Mouse (Mus musculus) thymus, postnatal 25 days (tissue): Measurements from ENCODE around the gene Slc19a2.

Experiments
- DNase-seq: peaks from one replicate; pipeline ENCODE4 v3.0.0; 2022

The Slc19a2 gene

GRCm38 (mm10) chr1:164252551-164252950 lies 3.7 kb downstream of the Slc19a2 start:
- DNase-seq, result no peak

DNA sequence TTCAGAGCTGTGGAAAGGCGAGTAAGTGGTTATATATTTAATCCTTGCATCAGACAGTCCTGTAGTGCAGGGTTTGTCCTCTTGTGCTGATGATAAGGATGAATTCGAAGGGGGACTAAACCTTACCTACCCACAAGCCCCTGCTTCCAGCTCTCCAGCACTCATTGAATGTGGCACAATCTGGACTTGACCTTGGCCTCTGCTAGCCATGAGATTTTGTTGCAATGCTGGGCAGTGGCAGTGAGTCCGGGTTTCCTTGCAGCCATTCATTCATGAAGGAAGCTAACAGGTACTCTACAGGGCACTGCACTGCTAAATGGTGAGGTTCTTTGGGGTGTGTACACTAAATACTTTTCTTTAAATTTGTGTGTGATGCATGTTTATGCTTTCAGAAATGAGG lies 6.0 kb downstream of the Slc19a2 start:
- DNase-seq, result no peak

DNA sequence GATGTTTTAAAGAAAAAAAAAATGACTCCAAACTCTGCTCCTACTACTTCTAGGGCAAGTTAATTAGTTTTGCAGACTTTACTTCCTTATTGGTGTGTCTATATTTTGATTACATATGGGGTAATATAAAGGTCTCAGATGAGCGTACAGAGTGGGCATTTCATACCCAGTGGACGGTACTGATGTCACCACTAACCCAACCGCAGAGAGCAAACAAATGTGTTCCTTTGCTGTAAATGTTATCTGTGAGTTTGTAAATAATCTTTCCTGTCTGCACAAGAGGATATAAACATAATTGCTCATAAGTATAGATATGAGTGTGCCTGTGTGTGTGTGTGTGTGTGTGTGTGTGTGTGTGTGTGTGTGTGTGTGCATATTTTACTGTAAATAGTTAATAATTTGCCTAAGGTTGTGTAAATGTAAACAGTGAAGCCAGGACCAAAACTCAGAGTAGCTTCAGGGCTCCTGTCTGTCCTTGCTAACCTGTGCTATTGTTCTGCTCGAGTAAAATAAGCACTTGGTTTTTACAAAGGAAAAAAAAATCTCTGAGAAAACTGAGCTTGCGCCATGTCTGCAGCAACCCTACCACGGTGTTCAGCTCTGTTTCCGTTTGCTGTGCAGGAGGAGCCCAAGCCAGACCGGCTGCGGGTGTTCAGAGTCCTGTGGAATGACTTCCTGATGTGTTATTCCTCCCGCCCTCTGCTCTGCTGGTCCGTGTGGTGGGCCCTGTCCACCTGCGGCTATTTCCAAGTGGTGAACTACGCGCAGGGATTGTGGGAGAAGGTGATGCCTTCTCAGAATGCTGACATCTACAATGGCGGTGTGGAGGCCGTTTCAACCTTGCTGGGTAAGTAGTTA lies 11.6 kb downstream of the Slc19a2 start:
- DNase-seq, result no peak

DNA sequence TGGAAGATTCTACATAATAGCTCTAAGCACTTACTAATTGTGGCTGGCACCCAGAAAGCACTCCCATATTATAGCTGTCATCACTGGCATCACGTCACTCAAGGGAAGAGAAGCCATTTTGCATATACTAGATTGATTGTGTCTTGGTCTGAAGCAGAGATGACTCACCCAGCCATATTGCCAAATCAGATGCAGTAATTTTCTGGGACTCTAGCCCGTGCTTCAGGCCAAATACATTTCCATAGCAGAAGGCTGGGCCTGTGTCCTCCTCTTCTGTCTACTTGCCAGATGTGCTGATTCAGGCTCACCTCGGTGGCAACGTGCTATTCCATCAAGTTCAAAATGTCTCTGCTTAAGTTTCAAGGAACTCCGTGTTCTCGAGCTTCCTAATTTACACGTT lies 12.7 kb downstream of the Slc19a2 start:
- DNase-seq, result no peak

GRCm38 (mm10) chr1:164270941-164271340 lies 22.1 kb downstream of the Slc19a2 start:
- no peak for DNase-seq

DNA sequence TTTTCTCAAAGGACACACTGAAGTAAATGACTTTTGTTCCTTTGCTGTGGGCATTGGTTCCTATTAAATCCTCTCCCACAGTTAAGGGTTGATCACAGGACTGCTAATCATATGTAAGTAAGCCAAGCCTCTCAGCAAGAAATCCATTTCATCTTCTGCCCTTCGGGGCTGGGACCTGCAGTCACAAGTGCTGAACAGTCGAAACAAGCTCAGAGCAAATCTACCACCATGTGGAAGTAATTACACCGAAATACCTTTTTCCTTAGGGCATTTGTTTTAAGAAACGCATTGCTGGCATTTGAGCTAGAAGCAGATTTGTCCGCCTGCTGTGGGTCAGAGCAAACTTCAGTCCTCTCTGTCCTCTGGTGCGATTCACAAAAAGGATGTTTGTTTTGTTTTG lies 24.8 kb downstream of the Slc19a2 start:
- no peak for DNase-seq

GRCm38 (mm10) chr1:164275455-164275954 lies 26.7 kb downstream of the Slc19a2 start, which contains the start of gene Ccdc181:
Gene Ccdc181 (plus strand): TSS chr1:164275585.
- DNase-seq, result peak; percentile 98

DNA sequence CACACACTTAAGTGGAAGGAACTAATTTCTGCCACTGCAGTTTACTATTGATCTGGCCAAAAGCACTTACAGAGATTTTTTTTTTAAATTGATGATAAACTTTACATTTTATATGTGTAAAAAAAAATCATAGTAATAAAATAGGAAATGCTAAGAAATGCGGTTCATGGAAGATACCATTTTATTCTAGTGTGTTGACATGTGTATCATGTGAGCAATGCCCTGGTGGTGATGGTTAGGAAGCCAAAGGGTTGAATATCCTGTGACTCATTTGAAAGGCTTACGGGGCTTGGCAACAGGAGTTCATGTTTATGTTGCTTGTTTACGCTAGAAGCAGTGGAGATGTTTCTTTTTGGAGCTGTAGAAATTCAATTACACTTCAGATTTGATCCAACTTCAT lies 27.7 kb downstream of the Slc19a2 start:
- no peak for DNase-seq

GRCm38 (mm10) chr1:164279332-164279731 lies 30.5 kb downstream of the Slc19a2 start:
- DNase-seq, result peak; percentile 39

- DNase-seq, result no peak
These were observed 35.2 kb downstream of the Slc19a2 start for GRCm38 (mm10) chr1:164284007-164284406.

GRCm38 (mm10) chr1:164287406-164287805 lies 38.6 kb downstream of the Slc19a2 start:
- DNase-seq, result no peak

DNA sequence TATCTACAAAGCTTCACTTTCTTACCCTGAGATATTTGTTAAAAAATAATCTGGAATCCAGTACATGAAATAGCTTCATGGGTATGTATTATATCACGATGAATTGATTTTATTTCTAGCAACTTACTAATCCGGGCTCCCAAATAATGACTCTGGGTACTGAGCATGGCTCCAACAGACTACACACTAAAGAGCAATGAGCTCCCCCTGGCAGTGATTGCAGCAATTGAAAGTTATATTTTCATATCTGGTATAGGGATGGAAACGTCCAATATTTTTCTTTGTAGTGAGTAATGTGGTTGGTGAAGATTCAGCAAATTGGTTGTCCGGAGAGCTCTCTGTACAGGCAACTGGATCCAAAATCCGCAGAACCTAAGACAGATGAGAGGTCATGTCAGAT lies 43.2 kb downstream of the Slc19a2 start:
- no peak for DNase-seq

DNA sequence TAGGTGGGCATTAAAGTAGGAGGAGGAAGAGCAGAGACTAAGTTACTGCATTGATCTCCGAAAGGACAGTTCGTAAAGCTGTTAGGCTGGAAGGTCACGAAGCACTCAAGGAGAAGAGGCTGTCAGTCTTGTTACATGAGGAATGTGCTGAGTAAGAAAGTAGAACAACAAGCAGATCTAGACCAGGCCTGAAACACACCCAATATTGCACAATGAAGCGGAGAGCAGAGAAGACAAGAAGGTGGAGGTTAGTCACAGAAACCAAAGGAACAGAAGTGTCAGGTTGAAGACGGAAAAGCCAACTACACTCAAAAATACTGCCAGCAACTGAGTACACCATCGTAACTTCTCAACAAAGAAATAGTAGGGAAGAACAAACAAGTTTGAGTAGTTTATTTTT lies 45.2 kb downstream of the Slc19a2 start:
- DNase-seq, result no peak

DNA sequence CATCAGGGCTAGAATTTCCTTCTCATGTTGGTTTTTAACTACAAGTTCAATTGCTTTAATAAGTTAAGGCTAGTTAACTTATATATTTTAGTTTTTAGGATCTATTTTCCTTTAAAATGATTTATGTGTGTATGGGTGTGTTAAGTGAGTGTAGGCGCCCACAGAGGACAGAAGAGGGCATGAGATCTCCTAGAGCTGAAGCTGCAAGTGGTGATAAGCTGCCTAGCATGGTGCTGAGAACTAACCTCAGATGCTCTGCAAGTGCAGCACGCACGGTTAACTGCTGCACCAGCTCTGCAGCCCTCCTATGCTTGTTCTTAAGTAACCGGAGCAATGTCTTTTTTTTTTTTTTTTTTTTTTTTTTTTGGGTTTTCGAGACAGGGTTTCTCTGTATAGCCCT lies 47.6 kb downstream of the Slc19a2 start:
- DNase-seq, result no peak

DNA sequence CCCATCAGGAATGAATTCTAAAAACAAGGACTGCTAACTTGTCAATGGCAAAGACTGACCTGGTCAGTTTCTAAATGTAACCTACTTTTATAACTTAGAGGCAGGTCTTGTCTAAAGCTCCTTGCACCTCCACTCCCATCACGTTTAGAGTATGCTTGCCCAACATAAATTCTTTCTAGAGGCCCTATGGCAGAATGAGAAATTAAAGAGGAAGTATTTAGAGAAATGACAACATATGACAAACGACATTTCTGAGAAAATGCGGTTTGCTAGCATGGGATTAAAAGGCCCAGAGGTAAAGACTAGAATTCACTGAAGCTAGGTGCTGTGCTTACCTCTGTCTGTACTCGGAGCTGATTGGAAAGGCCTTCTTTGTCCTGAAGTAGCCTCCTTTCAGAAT lies 53.1 kb downstream of the Slc19a2 start:
- DNase-seq, result no peak

- no peak for DNase-seq
These were observed 55.0 kb downstream of the Slc19a2 start, which contains the start of gene Nme7 for GRCm38 (mm10) chr1:164303821-164304220. Gene Nme7 (plus strand): TSS chr1:164304121.

GRCm38 (mm10) chr1:164307124-164307751 lies 58.4 kb downstream of the Slc19a2 start, which contains the start of gene Blzf1:
Gene Blzf1 (minus strand): TSS chr1:164307489.
- peak; percentile 98 for DNase-seq

- DNase-seq, result no peak
These were observed 59.1 kb downstream of the Slc19a2 start for GRCm38 (mm10) chr1:164307922-164308321.

- DNase-seq, result no peak
These were observed 65.2 kb downstream of the Slc19a2 start for GRCm38 (mm10) chr1:164314085-164314484.
